In genomic region chr17:15955656-15956055, GRCm38 (mm10) we compare ENCODE assay signal across 11 mouse cellular contexts.
"Had no signal": no experiment of that assay in that cellular context is flagged by ENCODE, and none has a peak within 500 bp of the region (broad histone marks: within the 10 kb centered on the region; RNA-seq: fewer than 3 reads in every experiment).

No protein-coding gene starts in this region.

- DNase-seq: left cerebral cortex, postnatal 4 days; liver; liver, embryonic 13.5 days; liver, postnatal 0 days; lung, adult 18-20 months; lung, adult 2 months; lung, embryonic 14.5 days; lung, postnatal 14 days; lung, postnatal 36 days; lung, postnatal 4 days; midbrain, embryonic 14.5 days had no signal
